In genomic region chr11:97662207-97662892, GRCm38 (mm10) we compare ENCODE assay signal across 8 mouse cellular contexts. TPM values are rescaled to one million over a fixed set of nuclear protein-coding genes. Genes with fewer than 3 reads are reported as not detected.
DNase-seq lines count a peak whose midpoint lies in the region; ATAC-seq and TF ChIP-seq lines count a peak whose summit lies in the region.

No protein-coding gene starts in this region.

- peak in 1 of 2 experiments; percentile 54 for DNase-seq in spleen, adult 2 months (ENCODE audit: low read depth in 1 of 2, low spot score in 2 of 2)
- no peak for DNase-seq in spleen, adult 12 weeks (ENCODE audit: low spot score)
- no peak for DNase-seq in hindbrain, postnatal 0 days (ENCODE audit: low spot score)
- DNase-seq in liver, embryonic 14.5 days (ENCODE audit: low read depth in 3 of 3, low spot score in 3 of 3) = no peak
- DNase-seq in retina, postnatal 1 day = no peak
- no peak for DNase-seq in right cerebral cortex, adult 2 months (ENCODE audit: low spot score in 2 of 2)

- no peak; the same call in 1 of the 2 replicates for TF ChIP-seq POLR2A in spleen, adult 2 months (IDR thresholded peaks at IDR 0.05; ENCODE audit: low read depth, low read length)
- no peak for TF ChIP-seq POLR2A in embryonic fibroblast, embryonic 13.5 days (IDR thresholded peaks at IDR 0.05; ENCODE audit: low read depth, low read length)

- no peak overlapping the region for H3K9ac ChIP-seq in hindbrain, postnatal 0 days (replicated peaks; ENCODE audit: low read length)
- H3K9ac ChIP-seq in liver, embryonic 14.5 days (replicated peaks) = no peak overlapping the region
- H3K9ac ChIP-seq in neural tube, embryonic 15.5 days (replicated peaks) = peak overlapping the region; percentile 73; the same call in 1 of the 2 replicates

- peaks cover 10% of the 10 kb centered on the region; the same call in 1 of the 2 replicates for H3K4me1 ChIP-seq in spleen, adult 2 months (ENCODE audit: control insufficient read depth, insufficient read depth, insufficient read length)
- H3K4me1 ChIP-seq in embryonic fibroblast, embryonic 13.5 days (ENCODE audit: control insufficient read depth, insufficient read depth, low read length) = peaks cover 6% of the 10 kb centered on the region; the same call in 1 of the 2 replicates
- H3K4me1 ChIP-seq in hindbrain, postnatal 0 days (ENCODE audit: insufficient read depth, low read length) = peaks cover 15% of the 10 kb centered on the region; the same call in 1 of the 2 replicates
- peaks cover 0 to 11% of the 10 kb centered on the region in 2 experiments; a peak in 2 of 4 replicates for H3K4me1 ChIP-seq in liver, embryonic 14.5 days (replicated peaks; ENCODE audit: control insufficient read depth in 2 of 2, insufficient read depth in 2 of 2, low read length in 1 of 2)
- H3K4me1 ChIP-seq in neural tube, embryonic 15.5 days = peaks cover 50% of the 10 kb centered on the region

- ATAC-seq in hindbrain, postnatal 0 days = no peak
- no peak for ATAC-seq in liver, embryonic 14.5 days (ENCODE audit: insufficient read depth)
- no peak for ATAC-seq in neural tube, embryonic 15.5 days (ENCODE audit: low FRiP score)

- peak overlapping the region; percentile 70 for H3K4me3 ChIP-seq in spleen, adult 2 months (ENCODE audit: extremely low read depth, insufficient read depth, insufficient read length)
- H3K4me3 ChIP-seq in embryonic fibroblast, embryonic 13.5 days (ENCODE audit: insufficient read depth, low read length) = peak overlapping the region; percentile 42
- H3K4me3 ChIP-seq in hindbrain, postnatal 0 days (ENCODE audit: low read length) = peak overlapping the region; percentile 87
- H3K4me3 ChIP-seq in liver, embryonic 14.5 days (ENCODE audit: insufficient read depth in 1 of 2, low read depth in 2 of 2, low read length in 2 of 2) = peak overlapping the region; percentile 42 to 59; a peak in 3 of 4 replicates
- H3K4me3 ChIP-seq in neural tube, embryonic 15.5 days (replicated peaks) = peak overlapping the region; percentile 82

- H3K27me3 ChIP-seq in spleen, adult 2 months (ENCODE audit: control insufficient read depth, insufficient read depth, low read length) = no peaks in the 10 kb centered on the region
- peaks cover 9% of the 10 kb centered on the region; the same call in 1 of the 2 replicates for H3K27me3 ChIP-seq in hindbrain, postnatal 0 days (ENCODE audit: insufficient read depth, low read length)
- peaks cover 65% of the 10 kb centered on the region for H3K27me3 ChIP-seq in liver, embryonic 14.5 days (ENCODE audit: control insufficient read depth, insufficient read depth, low read length)
- peaks cover 19% of the 10 kb centered on the region for H3K27me3 ChIP-seq in neural tube, embryonic 15.5 days (replicated peaks)

- no peaks in the 10 kb centered on the region for H3K9me3 ChIP-seq in hindbrain, postnatal 0 days (ENCODE audit: low read length)
- H3K9me3 ChIP-seq in liver, embryonic 14.5 days (ENCODE audit: control insufficient read depth, low read length) = no peaks in the 10 kb centered on the region
- no peaks in the 10 kb centered on the region for H3K9me3 ChIP-seq in neural tube, embryonic 15.5 days (replicated peaks)

- TF ChIP-seq CTCF in spleen, adult 2 months (IDR thresholded peaks at IDR 0.05; ENCODE audit: extremely low read depth, insufficient read depth, insufficient read length, insufficient replicate concordance) = no peak
- no peak for TF ChIP-seq CTCF in embryonic fibroblast, embryonic 13.5 days (IDR thresholded peaks at IDR 0.05; ENCODE audit: borderline replicate concordance, insufficient read depth, low read length)
- TF ChIP-seq CTCF in hindbrain, postnatal 0 days (IDR thresholded peaks at IDR 0.05; ENCODE audit: low read depth) = no peak
- TF ChIP-seq CTCF in liver, embryonic 14.5 days (IDR thresholded peaks at IDR 0.05; ENCODE audit: low read depth) = no peak

- no peak for TF ChIP-seq EP300 in liver, embryonic 14.5 days (IDR thresholded peaks at IDR 0.05; ENCODE audit: low read depth)

- peaks cover 8% of the 10 kb centered on the region for H3K36me3 ChIP-seq in spleen, adult 2 months (ENCODE audit: control insufficient read depth, insufficient read depth, low read length)
- peaks cover 5% of the 10 kb centered on the region; the same call in 1 of the 2 replicates for H3K36me3 ChIP-seq in hindbrain, postnatal 0 days (ENCODE audit: insufficient read depth, low read length)
- H3K36me3 ChIP-seq in liver, embryonic 14.5 days (replicated peaks; ENCODE audit: control insufficient read depth, insufficient read depth, low read depth) = no peaks in the 10 kb centered on the region
- peaks cover 12% of the 10 kb centered on the region for H3K36me3 ChIP-seq in neural tube, embryonic 15.5 days

- peak overlapping the region; percentile 92 for H3K4me2 ChIP-seq in hindbrain, postnatal 0 days (ENCODE audit: low read depth, low read length)
- peak overlapping the region; percentile 60 for H3K4me2 ChIP-seq in liver, embryonic 14.5 days (ENCODE audit: low read depth)
- H3K4me2 ChIP-seq in neural tube, embryonic 15.5 days = peak overlapping the region; percentile 88

- H3K27ac ChIP-seq in spleen, adult 2 months (ENCODE audit: insufficient read depth, low read length) = peak overlapping the region; percentile 99
- no peak overlapping the region for H3K27ac ChIP-seq in embryonic fibroblast, embryonic 13.5 days (ENCODE audit: insufficient read depth, low read length)
- H3K27ac ChIP-seq in hindbrain, postnatal 0 days = peak overlapping the region; percentile 32; the same call in 1 of the 2 replicates
- H3K27ac ChIP-seq in liver, embryonic 14.5 days = no peak overlapping the region
- peak overlapping the region; percentile 82; the same call in 1 of the 2 replicates for H3K27ac ChIP-seq in neural tube, embryonic 15.5 days (replicated peaks)

- 2% methylated on average over 21 of the region's 21 CpGs for WGBS in spleen, adult 2 months
- 2% methylated on average over 21 of the region's 21 CpGs for WGBS in hindbrain, postnatal 0 days
- 4% methylated on average over 21 of the region's 21 CpGs for WGBS in liver, embryonic 14.5 days (ENCODE audit: insufficient replicate concordance)
- WGBS in neural tube, embryonic 15.5 days = 2% methylated on average over 21 of the region's 21 CpGs

RNA-seq across cellular contexts. Expression of gene Mllt6, which starts 0.9 kb away (rescaled TPM):
- polyA plus RNA-seq in spleen, adult 2 months (2012; rRNA removed) = 65.8 and 93.7 TPM in 2 replicates
- 16.2 and 18.0 TPM in 2 replicates for polyA plus RNA-seq in embryonic fibroblast, embryonic 13.5 days (2011; ENCODE audit: insufficient read length, low read depth, missing spikeins)
- 43.9 and 60.8 TPM in 2 replicates for total RNA-seq in hindbrain, postnatal 0 days (2014; rRNA removed)
- polyA plus RNA-seq in hindbrain, postnatal 0 days (2015; fragmentation: Nextera tagmentation; extraction: Ambion mirVana) = 1.5 and 1.7 TPM in 2 replicates
- polyA plus RNA-seq in liver, embryonic 14.5 days (2012; rRNA removed) = 1.0 TPM in 2 replicates
- 0.22 and 0.25 TPM in 2 replicates for polyA plus RNA-seq in liver, embryonic 14.5 days (2014; fragmentation: Nextera tagmentation; extraction: Ambion mirVana)
- 2.3 and 3.1 TPM in 2 replicates for polyA plus RNA-seq in neural tube, embryonic 15.5 days (2015; fragmentation: Nextera tagmentation; extraction: Ambion mirVana)

RNA-seq across cellular contexts. Expression of gene Cisd3, which starts 23.3 kb away (rescaled TPM):
- polyA plus RNA-seq in spleen, adult 2 months (2012; rRNA removed) = 17.3 and 18.5 TPM in 2 replicates
- 39.9 and 42.5 TPM in 2 replicates for polyA plus RNA-seq in embryonic fibroblast, embryonic 13.5 days (2011; ENCODE audit: insufficient read length, low read depth, missing spikeins)
- total RNA-seq in hindbrain, postnatal 0 days (2014; rRNA removed) = 21.2 and 24.0 TPM in 2 replicates
- 47.6 and 52.0 TPM in 2 replicates for polyA plus RNA-seq in hindbrain, postnatal 0 days (2015; fragmentation: Nextera tagmentation; extraction: Ambion mirVana)
- polyA plus RNA-seq in liver, embryonic 14.5 days (2012; rRNA removed) = 3.0 and 4.9 TPM in 2 replicates
- 10.0 and 11.4 TPM in 2 replicates for polyA plus RNA-seq in liver, embryonic 14.5 days (2014; fragmentation: Nextera tagmentation; extraction: Ambion mirVana)
- 46.9 and 50.1 TPM in 2 replicates for polyA plus RNA-seq in neural tube, embryonic 15.5 days (2015; fragmentation: Nextera tagmentation; extraction: Ambion mirVana)

RNA-seq across cellular contexts. Expression of gene Epop, which starts 32.8 kb away (rescaled TPM):
- 3.9 and 7.8 TPM in 2 replicates for polyA plus RNA-seq in spleen, adult 2 months (2012; rRNA removed)
- 1.4 and 2.1 TPM in 2 replicates for polyA plus RNA-seq in embryonic fibroblast, embryonic 13.5 days (2011; ENCODE audit: insufficient read length, low read depth, missing spikeins)
- total RNA-seq in hindbrain, postnatal 0 days (2014; rRNA removed) = 11.0 and 12.0 TPM in 2 replicates
- 2.3 and 2.4 TPM in 2 replicates for polyA plus RNA-seq in hindbrain, postnatal 0 days (2015; fragmentation: Nextera tagmentation; extraction: Ambion mirVana)
- 0.66 and 0.98 TPM in 2 replicates for polyA plus RNA-seq in liver, embryonic 14.5 days (2012; rRNA removed)
- 0.34 and 0.38 TPM in 2 replicates for polyA plus RNA-seq in liver, embryonic 14.5 days (2014; fragmentation: Nextera tagmentation; extraction: Ambion mirVana)
- 2.1 TPM in 2 replicates for polyA plus RNA-seq in neural tube, embryonic 15.5 days (2015; fragmentation: Nextera tagmentation; extraction: Ambion mirVana)

RNA-seq across cellular contexts. Expression of gene Pcgf2, which starts 37.9 kb away (rescaled TPM):
- 10.0 and 14.4 TPM in 2 replicates for polyA plus RNA-seq in spleen, adult 2 months (2012; rRNA removed)
- polyA plus RNA-seq in embryonic fibroblast, embryonic 13.5 days (2011; ENCODE audit: insufficient read length, low read depth, missing spikeins) = 42.3 and 54.0 TPM in 2 replicates
- 11.3 and 18.0 TPM in 2 replicates for total RNA-seq in hindbrain, postnatal 0 days (2014; rRNA removed)
- 13.3 and 14.8 TPM in 2 replicates for polyA plus RNA-seq in hindbrain, postnatal 0 days (2015; fragmentation: Nextera tagmentation; extraction: Ambion mirVana)
- 4.4 and 4.9 TPM in 2 replicates for polyA plus RNA-seq in liver, embryonic 14.5 days (2012; rRNA removed)
- 1.5 and 1.8 TPM in 2 replicates for polyA plus RNA-seq in liver, embryonic 14.5 days (2014; fragmentation: Nextera tagmentation; extraction: Ambion mirVana)
- 17.6 and 17.7 TPM in 2 replicates for polyA plus RNA-seq in neural tube, embryonic 15.5 days (2015; fragmentation: Nextera tagmentation; extraction: Ambion mirVana)

RNA-seq across cellular contexts. Expression of gene Psmb3, which starts 40.8 kb away (rescaled TPM):
- 151 and 203 TPM in 2 replicates for polyA plus RNA-seq in spleen, adult 2 months (2012; rRNA removed)
- polyA plus RNA-seq in embryonic fibroblast, embryonic 13.5 days (2011; ENCODE audit: insufficient read length, low read depth, missing spikeins) = 229 and 259 TPM in 2 replicates
- total RNA-seq in hindbrain, postnatal 0 days (2014; rRNA removed) = 453 and 498 TPM in 2 replicates
- 499 and 523 TPM in 2 replicates for polyA plus RNA-seq in hindbrain, postnatal 0 days (2015; fragmentation: Nextera tagmentation; extraction: Ambion mirVana)
- polyA plus RNA-seq in liver, embryonic 14.5 days (2012; rRNA removed) = 197 and 261 TPM in 2 replicates
- 318 and 330 TPM in 2 replicates for polyA plus RNA-seq in liver, embryonic 14.5 days (2014; fragmentation: Nextera tagmentation; extraction: Ambion mirVana)
- 458 and 459 TPM in 2 replicates for polyA plus RNA-seq in neural tube, embryonic 15.5 days (2015; fragmentation: Nextera tagmentation; extraction: Ambion mirVana)

Comparison
In these comparisons a context has a peak if more than half of its experiments do, and no peak if none do; other contexts are left out.
1. H3K27ac ChIP-seq: peak in spleen, adult 2 months (single experiment), hindbrain, postnatal 0 days (single experiment) and neural tube, embryonic 15.5 days (single experiment); none in embryonic fibroblast, embryonic 13.5 days (single experiment) and liver, embryonic 14.5 days (single experiment).
2. Peak in every context shown above with its lines, with median percentiles within 50 percentile points of each other: H3K4me3 ChIP-seq and H3K4me2 ChIP-seq.